Mouse (Mus musculus) WW6 (cell line): Measurements from ENCODE around the gene Gprc6a.

Source experiments
- DNase-seq: peaks from one replicate; pipeline ENCODE4 v3.0.0-alpha.2; 2013; ENCODE audit warnings: low read depth, low spot score

The Gprc6a gene

GRCm38 (mm10) chr10:51590139-51590574, 41.1 kb downstream of the Gprc6a start, which contains the start of gene Fam162b:
Fam162b (minus strand) TSS chr10:51590517.
- DNase-seq: no peak

- no peak for DNase-seq
Observed at GRCm38 (mm10) chr10:51584919-51585318, 46.3 kb downstream of the Gprc6a start.

- no peak for DNase-seq
Observed at GRCm38 (mm10) chr10:51584378-51584777, 46.9 kb downstream of the Gprc6a start.

GRCm38 (mm10) chr10:51571225-51571996, 59.9 kb downstream of the Gprc6a start:
- no peak for DNase-seq
